Mouse (Mus musculus) kidney, postnatal 36 days (tissue): ENCODE results near the gene Tmem150a.

ENCODE experiments used
- DNase-seq, 2 experiments: peaks; one replicate each; pipeline ENCODE4 v3.0.0; 2021 to 2022; ENCODE audit warnings: mixed read lengths in 2 of 2

Gene Tmem150a

GRCm38 (mm10) chr6:72374206-72374605 lies 19.0 kb downstream of the Tmem150a start:
- DNase-seq = no peak

GRCm38 (mm10) chr6:72374820-72375563 lies 19.7 kb downstream of the Tmem150a start:
- no peak for DNase-seq

GRCm38 (mm10) chr6:72378510-72379234 lies 23.4 kb downstream of the Tmem150a start:
- DNase-seq = no peak

- DNase-seq = peak; percentile 54 to 58
Measured at GRCm38 (mm10) chr6:72379377-72380130, 24.3 kb downstream of the Tmem150a start.

- peak; percentile 90 to 94 for DNase-seq
Measured at GRCm38 (mm10) chr6:72380131-72380770, 25.0 kb downstream of the Tmem150a start, which contains the start of gene Vamp5. TSS of gene Vamp5 (minus strand) at chr6:72380468.

GRCm38 (mm10) chr6:72382494-72382893 lies 27.2 kb downstream of the Tmem150a start:
- DNase-seq = no peak

- no peak for DNase-seq
Measured at GRCm38 (mm10) chr6:72383142-72383820, 28.0 kb downstream of the Tmem150a start.

- no peak for DNase-seq
Measured at GRCm38 (mm10) chr6:72383952-72384351, 28.7 kb downstream of the Tmem150a start.

- no peak for DNase-seq
Measured at GRCm38 (mm10) chr6:72385258-72385657, 30.0 kb downstream of the Tmem150a start.

GRCm38 (mm10) chr6:72386561-72386960 lies 31.3 kb downstream of the Tmem150a start:
- no peak for DNase-seq

- no peak for DNase-seq
Measured at GRCm38 (mm10) chr6:72387816-72388215, 32.6 kb downstream of the Tmem150a start.

- DNase-seq = no peak
Measured at GRCm38 (mm10) chr6:72388266-72388665, 33.0 kb downstream of the Tmem150a start.

GRCm38 (mm10) chr6:72388791-72389329 lies 33.6 kb downstream of the Tmem150a start:
- no peak for DNase-seq

GRCm38 (mm10) chr6:72389471-72389940 lies 34.3 kb downstream of the Tmem150a start:
- peak; percentile 49 to 62 for DNase-seq

- DNase-seq = peak; percentile 94 to 95
Measured at GRCm38 (mm10) chr6:72389941-72390771, 34.9 kb downstream of the Tmem150a start, which contains the start of gene Vamp8. TSS of gene Vamp8 (minus strand) at chr6:72390703.

GRCm38 (mm10) chr6:72390795-72391521 lies 35.7 kb downstream of the Tmem150a start:
- DNase-seq = peak; percentile 94 to 96

GRCm38 (mm10) chr6:72392341-72392740 lies 37.1 kb downstream of the Tmem150a start:
- no peak for DNase-seq

GRCm38 (mm10) chr6:72396837-72397251 lies 41.6 kb downstream of the Tmem150a start:
- no peak for DNase-seq

- no peak for DNase-seq
Measured at GRCm38 (mm10) chr6:72399967-72400366, 44.7 kb downstream of the Tmem150a start.

GRCm38 (mm10) chr6:72401875-72402274 lies 46.6 kb downstream of the Tmem150a start:
- DNase-seq = peak; percentile 86 to 92
